Mouse (Mus musculus) lung, postnatal 14 days (tissue): Measurements from ENCODE around the gene Xbp1.
"Not testable (repeated sequence)": the region's sequence is repeated elsewhere in the genome, so short reads cannot be mapped to it uniquely, and the experiment has no call there.

ENCODE experiments used
- DNase-seq: peaks from one replicate; pipeline ENCODE4 v3.0.0; 2021

The Xbp1 gene

GRCm38 (mm10) chr11:5502351-5503051 is 18.0 kb upstream of the Xbp1 start:
- DNase-seq = peak; percentile 55

- peak; percentile 50 for DNase-seq
Observed at GRCm38 (mm10) chr11:5505856-5506575, 14.4 kb upstream of the Xbp1 start.

- no peak for DNase-seq
Observed at GRCm38 (mm10) chr11:5509215-5510098, 11.0 kb upstream of the Xbp1 start.

- DNase-seq = no peak
Observed at GRCm38 (mm10) chr11:5510099-5510391, 10.4 kb upstream of the Xbp1 start.

- DNase-seq = not testable (repeated sequence)
Observed at GRCm38 (mm10) chr11:5510686-5511085, 9.8 kb upstream of the Xbp1 start.

- DNase-seq = no peak
Observed at GRCm38 (mm10) chr11:5512099-5512725, 8.2 kb upstream of the Xbp1 start.

- DNase-seq = no peak
Observed at GRCm38 (mm10) chr11:5512961-5513360, 7.5 kb upstream of the Xbp1 start.

- no peak for DNase-seq
Observed at GRCm38 (mm10) chr11:5514091-5514490, 6.4 kb upstream of the Xbp1 start.

GRCm38 (mm10) chr11:5515196-5515595 is 5.3 kb upstream of the Xbp1 start:
- DNase-seq = no peak

GRCm38 (mm10) chr11:5515655-5516054 is 4.8 kb upstream of the Xbp1 start:
- no peak for DNase-seq

- DNase-seq = no peak
Observed at GRCm38 (mm10) chr11:5516151-5516550, 4.3 kb upstream of the Xbp1 start.

GRCm38 (mm10) chr11:5516617-5517016 is 3.8 kb upstream of the Xbp1 start:
- no peak for DNase-seq

- no peak for DNase-seq
Observed at GRCm38 (mm10) chr11:5517346-5517745, 3.1 kb upstream of the Xbp1 start.

- DNase-seq = no peak
Observed at GRCm38 (mm10) chr11:5519681-5520080, 778 bp upstream of the Xbp1 start.

- no peak for DNase-seq
Observed at GRCm38 (mm10) chr11:5521266-5521515, 732 bp downstream of the Xbp1 start.

- DNase-seq = peak; percentile 75
Observed at GRCm38 (mm10) chr11:5521516-5522291, 1.2 kb downstream of the Xbp1 start.

GRCm38 (mm10) chr11:5522798-5523415 is 2.4 kb downstream of the Xbp1 start:
- no peak for DNase-seq

- DNase-seq = no peak
Observed at GRCm38 (mm10) chr11:5525418-5525817, 5.0 kb downstream of the Xbp1 start.

- DNase-seq = no peak
Observed at GRCm38 (mm10) chr11:5526573-5527439, 6.3 kb downstream of the Xbp1 start.

GRCm38 (mm10) chr11:5527865-5528523 is 7.5 kb downstream of the Xbp1 start:
- DNase-seq = no peak

- peak; percentile 41 for DNase-seq
Observed at GRCm38 (mm10) chr11:5528841-5529240, 8.4 kb downstream of the Xbp1 start.
